ENCODE assay signal across 17 mouse cellular contexts in the genomic region with DNA sequence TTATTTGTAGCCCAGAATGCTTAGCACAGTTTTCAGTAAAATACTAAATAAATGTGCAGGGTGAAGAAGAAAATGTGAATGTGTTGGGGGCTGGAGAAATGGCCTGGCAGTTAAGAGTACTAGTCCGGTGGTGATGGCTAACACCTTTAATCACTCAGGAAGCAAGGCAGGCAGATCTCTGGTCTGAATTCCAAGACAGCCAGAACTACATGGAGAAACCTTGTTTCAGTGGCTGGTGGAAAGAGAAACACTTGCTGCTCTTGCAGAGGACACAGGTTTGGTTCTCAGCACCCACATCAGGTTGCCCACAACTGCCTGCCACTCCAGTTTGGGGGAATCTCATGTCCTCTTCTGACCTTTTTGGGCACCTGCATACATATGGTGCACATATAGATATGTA.
"Had no signal": no experiment of that assay in that cellular context is flagged by ENCODE, and none has a peak within 500 bp of the region (broad histone marks: within the 10 kb centered on the region; RNA-seq: fewer than 3 reads in every experiment).

No protein-coding gene starts in this region.

- ATAC-seq: midbrain, embryonic 16.5 days had no signal

- H3K27ac ChIP-seq: midbrain, embryonic 12.5 days had no signal

- H3K4me2 ChIP-seq: lung, embryonic 14.5 days; midbrain, embryonic 12.5 days; neural tube, embryonic 13.5 days; neural tube, embryonic 15.5 days had no signal

- H3K9me3 ChIP-seq: midbrain, embryonic 12.5 days; neural tube, embryonic 13.5 days; neural tube, embryonic 15.5 days had no signal

- H3K4me3 ChIP-seq: midbrain, embryonic 12.5 days; myocyte; neural tube, embryonic 13.5 days; neural tube, embryonic 15.5 days had no signal

- H3K27me3 ChIP-seq: midbrain, embryonic 12.5 days; neural tube, embryonic 13.5 days; neural tube, embryonic 15.5 days had no signal

- H3K36me3 ChIP-seq: neural tube, embryonic 15.5 days had no signal

- H3K9ac ChIP-seq: lung, embryonic 14.5 days; midbrain, embryonic 12.5 days; neural tube, embryonic 15.5 days had no signal

- DNase-seq: lung, adult 18-20 months; lung, embryonic 14.5 days; lung, postnatal 10 days; lung, postnatal 4 days; midbrain, embryonic 14.5 days; retina, postnatal 1 day; right cerebral cortex, adult 18-20 months; right cerebral cortex, postnatal 4 days; spleen, adult 18-20 months; thymus, adult 18-20 months; thymus, postnatal 14 days; thymus, postnatal 36 days had no signal
